Mouse (Mus musculus) central nervous system, embryonic 14 days (tissue): ENCODE results near the gene Ugt2a2. TPM values are rescaled to one million over a fixed set of nuclear protein-coding genes. Genes with fewer than 3 reads are reported as not detected.

ENCODE experiments used
- polyA plus RNA-seq: library from polyadenylated mRNA; depleted of rRNA; stranded (reverse); fragments of >200 nt; gene quantifications from 2 replicates; pipeline ENCODE4 v1.2.3, GENCODE M21; 2012; rRNA removed

Gene Ugt2a2
- polyA plus RNA-seq = 0.33 TPM in 1 of 2 replicates, not detected in the other

DNA sequence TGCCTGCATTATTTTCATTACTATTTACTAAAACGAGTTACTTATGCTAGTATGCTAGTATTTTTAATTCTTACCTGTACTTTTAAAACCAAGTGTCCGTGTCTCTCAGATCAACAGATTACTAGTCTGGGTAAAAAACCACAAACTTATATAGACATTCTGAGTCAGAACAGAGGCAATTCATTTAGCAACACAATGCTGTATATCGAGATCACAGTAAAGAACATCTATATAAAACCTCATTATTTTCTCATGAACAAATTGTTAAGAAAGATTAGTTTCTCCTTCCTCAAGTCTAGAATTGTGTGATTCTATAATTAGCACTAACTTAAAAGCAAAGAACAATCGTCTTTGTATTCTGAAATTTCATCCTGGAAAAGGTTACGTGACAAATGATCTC lies at the start of gene Ugt2a2:
Gene Ugt2a2, minus strand, starts transcription at position 101 of the 400 bp plus-strand sequence.

DNA sequence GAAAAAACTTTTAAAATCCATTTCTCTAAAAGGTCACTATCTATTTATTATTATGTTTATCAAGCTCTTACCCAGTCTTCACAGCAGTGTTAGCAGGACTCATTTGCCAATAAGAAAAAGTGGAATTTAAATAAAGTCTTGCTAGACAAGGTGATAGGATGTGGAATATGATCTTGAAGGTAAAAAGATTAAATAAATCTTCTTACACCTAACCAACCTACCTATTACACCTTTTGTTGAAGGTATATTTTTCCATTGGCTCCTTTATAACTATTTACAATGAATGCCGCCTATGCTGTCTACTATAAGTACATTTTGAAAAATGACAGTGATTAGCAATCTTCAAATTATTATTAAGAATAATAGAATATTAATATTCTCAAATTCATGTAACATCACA lies 8.7 kb upstream of the Ugt2a2 start, which contains the start of gene Ugt2a1:
Gene Ugt2a1, minus strand, starts transcription at position 101 of the 400 bp plus-strand sequence.

DNA sequence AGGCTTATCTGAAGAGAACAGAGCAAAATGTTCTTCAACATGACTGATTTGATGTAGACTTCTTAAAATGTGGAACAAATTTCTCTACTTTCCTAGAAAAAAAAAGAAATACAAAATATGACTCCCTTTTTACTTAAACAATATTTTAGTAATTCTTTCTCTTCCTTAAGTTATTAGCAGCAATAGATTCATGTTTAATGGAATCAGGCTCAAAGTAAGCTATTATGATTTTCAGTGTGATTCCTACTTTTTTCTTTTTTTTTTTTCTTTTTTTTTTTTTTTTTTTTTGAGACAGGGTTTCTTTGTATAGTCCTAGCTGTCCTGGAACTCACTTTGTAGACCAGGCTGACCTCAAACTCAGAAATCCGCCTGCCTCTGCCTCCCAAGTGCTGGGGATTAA lies 4.6 kb upstream of the Ugt2a2 start, which contains the start of gene Gm43638:
Gene Gm43638, minus strand, starts transcription at position 101 of the 400 bp plus-strand sequence.

DNA sequence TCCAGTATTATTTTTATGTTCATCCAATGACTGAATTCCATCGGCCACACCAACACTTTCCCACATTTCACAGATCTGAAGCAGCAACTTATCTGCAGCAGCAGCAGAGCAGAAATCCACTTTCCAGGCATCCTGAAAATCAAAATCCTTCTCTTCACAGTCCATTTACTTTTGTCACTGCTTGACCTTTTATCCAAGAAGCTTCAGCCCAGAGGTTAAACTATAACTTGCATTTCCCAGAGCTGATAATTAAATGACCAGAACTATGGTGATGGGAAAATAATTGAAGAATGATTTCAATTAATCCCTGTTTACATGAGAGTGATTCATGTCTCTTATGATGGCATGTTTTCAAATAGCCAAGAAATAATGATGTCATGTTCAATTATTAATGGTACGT lies 58.0 kb downstream of the Ugt2a2 start, which contains the start of gene Ugt2b38:
Gene Ugt2b38, minus strand, starts transcription at position 163 of the 400 bp plus-strand sequence.

Other genes with a start within 250 kb of the Ugt2a2 start
- not detected in 2 replicates for gene Ugt2b37, start 227.5 kb downstream of the Ugt2a2 start, polyA plus RNA-seq
- gene Ugt2a3, start 145.1 kb downstream of the Ugt2a2 start, polyA plus RNA-seq = not detected in 2 replicates
- gene Ugt2b38, start 58.1 kb downstream of the Ugt2a2 start, polyA plus RNA-seq = not detected in 2 replicates
- gene Gm43638, start 4.5 kb upstream of the Ugt2a2 start, polyA plus RNA-seq = not detected in 2 replicates
- 0.26 TPM in 1 of 2 replicates, not detected in the other for gene Ugt2a1, start 8.6 kb upstream of the Ugt2a2 start, polyA plus RNA-seq
- not detected in 2 replicates for gene Sult1b1, start 55.9 kb upstream of the Ugt2a2 start, polyA plus RNA-seq
- gene Sult1d1, start 86.8 kb upstream of the Ugt2a2 start, polyA plus RNA-seq = not detected in 2 replicates
- 0.09 TPM in 1 of 2 replicates, not detected in the other for gene Sult1e1, start 109.3 kb upstream of the Ugt2a2 start, polyA plus RNA-seq
- not detected in 2 replicates for gene Csn1s1, start 183.9 kb upstream of the Ugt2a2 start, polyA plus RNA-seq
- not detected in 2 replicates for gene Csn2, start 217.4 kb upstream of the Ugt2a2 start, polyA plus RNA-seq